Mouse (Mus musculus) cerebellum, postnatal 14 days (tissue): Measurements from ENCODE around the gene Bmp6.

Experiments used
- DNase-seq, 2 experiments: peaks; one replicate each; pipeline ENCODE4 v3.0.0; 2021; ENCODE audit warnings: mixed read lengths in 2 of 2

The Bmp6 gene

DNA sequence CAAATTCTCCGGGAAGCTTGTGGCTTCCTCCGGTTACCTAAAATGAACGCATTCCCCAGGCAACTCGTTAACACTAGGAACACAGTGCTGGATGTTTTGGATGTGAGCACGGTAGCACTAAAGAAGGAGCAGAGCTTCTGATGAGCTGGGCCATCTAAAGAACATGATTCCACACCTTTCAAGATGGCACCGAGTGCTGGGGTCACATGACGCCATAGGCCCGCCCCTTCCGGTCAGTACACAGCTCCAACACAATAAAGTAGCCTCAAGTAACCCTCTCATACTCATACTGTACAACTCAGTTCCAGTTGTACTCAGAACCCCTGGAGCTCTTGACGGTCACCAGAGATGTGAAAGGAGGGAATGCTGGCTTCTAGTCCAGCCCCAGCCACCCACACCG lies 171.7 kb downstream of the Bmp6 start:
- no peak for DNase-seq

DNA sequence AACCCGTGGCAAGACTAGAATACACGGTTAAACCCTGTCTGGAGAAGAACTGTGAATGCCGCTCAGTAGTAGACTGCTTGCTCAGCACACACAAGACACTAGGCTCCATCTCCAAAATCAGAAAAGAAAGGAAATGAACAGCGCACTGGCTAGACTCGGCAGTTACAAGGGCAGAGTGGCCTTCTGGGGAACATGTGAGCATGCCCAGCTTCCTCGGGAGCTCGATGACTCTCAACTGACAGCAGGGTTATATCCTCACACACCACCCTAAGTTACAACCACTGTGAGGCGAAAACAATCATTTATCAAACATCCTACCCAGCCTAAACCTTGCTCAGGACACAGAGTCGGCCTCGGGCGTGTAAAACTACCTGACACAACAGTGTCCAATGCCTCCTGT lies 175.4 kb downstream of the Bmp6 start:
- DNase-seq, result no peak

DNA sequence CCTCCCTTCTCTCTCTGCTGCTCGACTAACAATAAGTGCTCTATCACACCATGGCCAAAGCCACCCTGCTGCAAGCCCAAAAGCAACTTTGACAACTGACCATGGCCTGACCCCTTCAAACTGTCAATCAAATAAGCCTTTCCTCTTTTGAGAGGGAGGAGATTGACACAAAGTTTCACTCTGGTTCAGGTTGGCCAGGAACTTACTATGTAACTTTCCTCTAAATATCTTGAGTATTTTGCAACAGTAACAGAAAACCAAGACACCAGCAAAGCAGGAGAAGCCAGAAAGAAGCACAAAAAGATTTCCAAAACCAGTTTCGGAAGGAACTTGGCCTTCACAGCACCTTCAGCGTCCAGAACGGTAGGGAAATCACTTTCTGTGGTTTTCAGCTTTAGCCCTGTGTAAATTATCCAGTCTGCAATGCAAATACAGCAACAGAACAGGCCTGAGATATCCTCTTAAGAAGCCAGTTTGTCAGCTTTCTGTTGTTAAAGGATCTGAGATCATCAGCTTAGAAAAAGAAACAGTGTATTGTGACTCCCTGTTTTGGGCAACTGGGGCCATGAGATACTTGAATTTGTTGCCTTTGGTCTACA lies 177.2 kb downstream of the Bmp6 start:
- no peak for DNase-seq

DNA sequence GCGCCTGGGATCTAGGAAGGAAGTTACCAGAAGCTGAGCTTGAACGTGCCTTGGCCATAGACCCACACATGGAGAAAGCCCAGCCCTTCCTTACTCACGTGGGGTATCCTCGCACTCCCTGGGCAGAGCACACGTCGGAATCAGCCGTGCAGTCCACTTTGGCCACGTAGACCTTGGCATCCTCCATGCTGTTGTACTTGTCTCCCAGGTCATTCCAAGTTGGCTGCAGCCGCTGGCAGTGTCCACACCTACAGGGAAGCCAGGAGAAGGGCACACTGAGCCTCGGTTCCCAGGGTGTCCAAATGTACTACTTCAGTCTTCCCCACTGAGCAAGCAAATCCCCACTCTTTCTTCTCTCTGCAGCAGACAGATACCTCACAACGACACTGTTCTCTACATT lies 178.3 kb downstream of the Bmp6 start:
- no peak for DNase-seq

DNA sequence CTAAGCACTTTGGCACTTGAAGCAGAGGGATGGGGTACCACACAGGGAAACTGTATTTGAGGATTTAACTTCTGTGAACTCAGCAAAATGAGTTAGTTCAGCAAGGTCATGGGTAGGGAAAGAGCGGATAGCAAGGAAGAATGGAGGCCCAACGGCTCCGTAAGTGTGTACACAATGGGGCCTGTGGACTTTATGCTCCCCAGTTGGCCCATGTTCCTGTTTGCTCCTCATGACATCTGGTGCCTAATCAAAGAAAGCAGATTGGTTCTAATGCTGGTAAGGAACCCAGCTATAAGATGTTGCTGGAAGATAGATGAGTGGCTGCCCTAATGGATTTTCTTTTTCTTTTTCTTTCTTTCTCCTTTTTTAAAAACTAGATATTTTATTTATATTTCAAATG lies 180.4 kb downstream of the Bmp6 start:
- DNase-seq, result no peak

DNA sequence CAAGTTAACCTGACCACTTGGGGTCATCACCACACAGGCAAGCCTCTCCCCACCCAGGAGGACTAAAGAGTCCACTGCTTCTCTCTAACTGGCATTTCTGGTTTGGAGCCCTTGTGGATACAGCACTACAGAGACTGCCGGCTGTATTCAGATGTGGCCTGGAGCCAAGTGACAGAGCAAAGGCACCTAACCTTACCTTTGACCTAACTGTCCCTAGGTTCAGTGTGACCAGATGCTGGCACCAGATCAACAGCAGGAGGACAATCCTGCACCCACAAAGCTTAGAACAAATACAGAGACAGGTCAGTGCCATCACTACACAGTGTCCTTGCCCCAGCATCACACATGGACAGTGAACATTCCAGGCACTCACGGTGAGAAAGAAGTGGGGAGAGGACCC lies 181.2 kb downstream of the Bmp6 start:
- DNase-seq, result no peak

DNA sequence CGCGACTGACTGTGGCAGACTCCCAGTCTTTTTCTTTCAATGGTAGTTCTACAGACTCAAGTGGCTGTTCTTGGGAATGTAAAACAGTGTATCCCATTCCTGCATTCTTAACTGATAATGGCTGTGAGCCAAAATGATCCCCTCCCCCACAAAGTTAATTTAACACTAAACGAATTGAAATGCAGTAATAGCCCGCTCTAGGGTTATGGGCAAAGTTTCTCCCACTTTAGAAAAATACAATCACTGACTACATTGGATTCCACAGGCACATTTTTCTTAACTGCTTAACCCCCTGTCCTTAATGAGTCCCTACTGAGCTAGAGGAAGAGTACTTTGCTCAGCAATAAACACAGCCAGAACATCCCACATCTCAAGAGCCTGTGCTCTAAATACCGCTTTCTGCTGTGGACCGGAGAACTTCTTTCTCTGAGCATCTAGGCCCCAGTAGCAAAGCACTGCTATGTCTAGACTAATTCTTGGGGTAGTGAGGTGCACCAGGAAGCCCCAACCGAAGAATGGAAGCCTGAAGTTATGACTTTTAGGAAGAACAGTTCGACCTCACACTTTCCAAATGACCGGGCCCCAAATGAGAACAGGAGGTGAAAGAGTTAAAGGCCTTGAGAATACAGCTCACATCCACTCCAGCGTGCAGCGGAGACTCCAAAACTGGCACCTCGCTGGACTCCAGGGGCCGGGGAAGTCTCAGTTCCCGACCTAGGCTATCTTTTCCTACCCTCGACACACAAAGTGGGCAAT lies 182.3 kb downstream of the Bmp6 start:
- no peak for DNase-seq

DNA sequence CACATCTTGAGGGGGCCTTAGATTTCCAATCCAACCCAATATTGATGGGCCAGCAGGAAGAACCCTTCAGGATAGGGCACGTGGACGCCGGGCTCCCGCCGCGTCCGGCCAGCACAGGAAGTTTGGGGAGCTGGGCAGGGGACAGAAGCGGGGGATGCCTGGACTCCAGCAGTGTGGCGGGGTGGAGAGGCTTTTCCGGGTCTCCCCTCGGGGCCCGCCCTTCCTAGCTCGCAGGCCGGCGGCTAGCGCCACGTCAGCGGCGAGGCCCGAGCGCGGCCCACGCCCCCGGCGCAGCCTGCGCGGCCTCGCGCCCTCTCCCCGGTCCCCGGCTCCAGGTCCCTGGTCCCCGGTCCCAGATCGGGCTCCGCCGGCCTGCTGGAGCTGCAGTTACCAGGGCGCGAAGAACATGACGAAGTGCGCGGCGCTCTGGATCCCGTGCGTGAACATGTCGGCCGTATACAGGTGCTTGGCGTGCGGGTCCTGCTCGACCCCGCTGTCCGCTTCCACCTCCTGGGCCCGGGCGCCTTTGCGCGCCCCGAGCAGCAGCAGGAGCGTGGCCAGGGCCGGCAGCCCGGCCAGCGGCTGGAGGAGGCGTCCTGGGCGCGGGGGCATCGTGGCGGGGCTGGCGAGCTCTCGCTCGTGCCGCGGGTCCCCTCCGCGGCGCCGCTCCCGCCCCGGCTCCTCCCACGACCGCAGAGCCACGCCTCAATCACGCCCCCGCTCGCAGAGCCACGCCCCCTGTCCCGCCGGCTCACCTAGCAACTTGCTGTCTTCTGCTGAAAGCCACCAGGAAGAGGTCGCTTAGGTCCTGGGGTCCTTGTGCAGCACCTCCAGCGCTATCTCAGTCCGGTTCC lies 183.1 kb downstream of the Bmp6 start:
- peak; percentile 86 to 91 for DNase-seq

DNA sequence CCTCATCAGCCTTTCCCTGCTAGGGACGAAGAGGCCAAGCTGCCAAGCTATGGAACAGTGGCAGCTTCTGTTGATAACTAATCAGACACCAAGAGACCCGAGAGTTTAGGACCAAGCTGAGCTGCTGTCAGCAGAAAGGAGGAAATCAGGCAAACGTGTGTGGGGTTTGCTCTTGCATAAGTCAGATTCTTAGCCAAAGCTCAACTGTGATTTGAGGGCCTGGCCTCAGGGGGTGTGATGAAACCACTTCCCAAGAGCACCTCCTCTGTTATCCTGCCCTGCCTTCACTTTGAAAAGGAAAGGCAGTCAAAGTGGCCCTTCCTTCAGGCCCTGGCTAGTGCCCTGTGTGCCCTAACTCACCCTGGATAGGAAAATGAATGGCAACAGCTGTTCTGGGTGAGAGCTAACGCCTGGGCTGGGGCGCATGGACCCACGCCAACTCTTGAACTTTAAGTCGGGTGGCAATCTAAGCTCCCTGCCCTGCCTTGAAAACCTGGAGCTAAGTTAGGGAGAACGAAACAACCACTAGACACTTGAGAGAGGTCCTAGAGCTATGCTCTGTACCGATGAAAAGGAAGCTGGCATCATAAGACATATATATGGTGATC lies 183.9 kb downstream of the Bmp6 start, which contains the start of gene Txndc5:
Gene Txndc5, minus strand, starts transcription at position 138 of the 608 bp plus-strand sequence.
- peak in 1 of 2 experiments; percentile 17 for DNase-seq

DNA sequence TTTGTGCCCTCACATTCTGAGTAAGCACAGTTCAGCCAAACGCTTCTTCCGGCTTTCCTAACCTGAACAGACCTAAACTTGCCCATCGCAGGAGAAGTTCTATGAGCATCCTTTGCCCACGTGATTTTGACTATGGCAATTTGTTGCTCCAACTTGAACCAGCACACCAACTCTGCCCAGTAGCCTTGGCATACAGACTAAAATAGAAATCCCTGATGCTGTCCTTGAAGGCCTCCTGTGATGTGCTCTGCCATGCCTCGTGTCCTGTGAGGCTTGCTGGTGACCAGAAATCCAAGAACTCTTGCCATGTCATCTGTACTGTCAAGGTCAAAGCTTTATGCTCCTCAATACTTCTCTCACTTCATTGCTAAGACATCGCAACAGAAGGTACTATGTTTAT lies 184.7 kb downstream of the Bmp6 start:
- DNase-seq, result no peak

DNA sequence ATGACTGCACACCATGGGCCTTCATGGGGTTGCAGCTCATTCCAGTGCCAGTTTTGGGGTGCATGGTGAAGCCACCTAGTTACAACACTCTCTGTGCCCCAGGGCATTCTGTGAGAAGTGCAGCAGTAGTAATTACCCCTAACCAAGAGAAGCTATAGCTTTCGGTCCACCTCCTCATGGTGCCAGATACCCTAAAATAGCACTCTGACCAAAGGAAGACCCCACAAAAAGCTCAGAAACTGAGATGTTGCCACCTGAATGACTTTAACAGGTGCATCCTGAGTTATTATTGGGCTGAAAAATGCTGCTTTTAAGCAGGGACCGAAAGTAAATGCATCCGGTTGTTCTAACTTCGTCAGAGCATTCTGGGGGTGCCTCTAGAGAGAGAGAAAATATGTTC lies 186.6 kb downstream of the Bmp6 start:
- DNase-seq, result no peak

DNA sequence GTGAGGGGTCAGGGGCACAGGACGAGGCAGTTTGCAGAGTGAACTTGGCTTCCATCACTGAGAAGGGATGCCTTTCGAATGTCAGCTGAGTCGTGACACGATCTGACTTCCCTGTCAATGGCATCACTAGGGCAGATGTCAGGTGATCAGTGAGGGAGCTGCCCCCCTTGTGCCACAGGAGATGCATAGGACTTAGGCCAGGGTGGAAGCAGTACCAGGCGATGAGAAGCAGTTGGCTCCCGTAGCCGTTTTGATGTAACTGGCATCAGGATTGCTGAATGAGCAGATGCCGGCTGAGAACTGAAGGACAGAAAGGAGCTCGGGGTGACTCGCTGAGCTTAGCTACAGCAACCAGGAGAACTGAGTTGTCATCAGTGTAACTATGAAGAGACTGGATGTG lies 188.6 kb downstream of the Bmp6 start:
- no peak for DNase-seq

DNA sequence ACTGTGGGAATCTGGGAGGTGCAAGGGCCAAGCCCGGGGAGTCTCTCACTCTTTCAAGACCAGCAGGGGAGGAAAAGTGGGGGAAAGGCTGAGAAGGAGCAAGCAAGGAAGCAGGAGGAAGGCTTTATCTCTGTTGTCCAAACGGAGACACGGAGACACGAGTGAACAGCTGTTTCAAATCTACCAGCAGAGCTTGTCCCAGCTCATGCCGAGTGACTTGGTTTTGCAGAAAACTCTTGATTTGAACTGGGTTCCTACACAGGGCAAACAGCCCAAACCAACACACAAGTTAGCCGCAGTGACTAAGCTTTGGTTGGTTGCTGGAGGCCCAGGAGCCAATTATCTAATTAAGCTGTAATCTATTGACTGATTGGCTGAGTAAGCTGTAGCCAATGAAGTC lies 189.1 kb downstream of the Bmp6 start:
- DNase-seq, result no peak

DNA sequence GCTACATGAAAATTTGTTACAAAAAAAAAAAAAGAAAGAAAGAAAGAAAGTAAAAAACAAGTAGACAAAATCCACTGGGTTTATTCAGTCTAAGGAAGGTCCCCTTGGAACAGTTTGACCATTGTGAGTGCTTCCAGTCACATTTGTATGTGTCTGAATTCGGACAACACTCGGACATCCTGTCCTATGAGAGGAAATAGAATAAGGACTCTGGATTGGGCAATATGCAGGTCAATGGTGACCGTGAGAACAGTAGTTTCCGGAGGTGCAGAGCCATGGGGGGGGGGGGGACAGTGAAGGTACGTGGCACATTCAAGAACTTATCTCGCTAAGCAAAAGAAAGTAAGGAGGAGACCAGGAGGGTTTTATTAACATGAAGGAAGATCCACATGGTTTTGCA lies 189.8 kb downstream of the Bmp6 start:
- DNase-seq, result no peak

DNA sequence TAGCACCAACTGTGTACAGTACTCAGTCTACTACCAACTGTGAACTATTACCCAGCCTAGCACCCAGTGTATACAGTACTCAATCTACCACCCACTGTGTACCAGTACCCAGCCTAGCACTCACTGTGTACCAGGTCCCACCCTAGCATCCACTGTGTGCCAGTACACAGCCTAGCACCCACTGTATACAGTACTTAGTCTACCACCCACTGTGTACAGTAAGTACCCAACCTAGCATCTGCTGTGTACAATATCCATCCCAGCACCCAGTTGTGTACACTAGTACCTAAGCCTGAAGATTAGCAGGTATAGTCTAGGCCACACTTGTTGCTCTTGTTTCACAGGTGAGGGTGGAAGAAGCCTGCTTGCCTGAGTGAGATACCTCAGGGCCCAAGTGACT lies 192.6 kb downstream of the Bmp6 start:
- DNase-seq, result no peak

DNA sequence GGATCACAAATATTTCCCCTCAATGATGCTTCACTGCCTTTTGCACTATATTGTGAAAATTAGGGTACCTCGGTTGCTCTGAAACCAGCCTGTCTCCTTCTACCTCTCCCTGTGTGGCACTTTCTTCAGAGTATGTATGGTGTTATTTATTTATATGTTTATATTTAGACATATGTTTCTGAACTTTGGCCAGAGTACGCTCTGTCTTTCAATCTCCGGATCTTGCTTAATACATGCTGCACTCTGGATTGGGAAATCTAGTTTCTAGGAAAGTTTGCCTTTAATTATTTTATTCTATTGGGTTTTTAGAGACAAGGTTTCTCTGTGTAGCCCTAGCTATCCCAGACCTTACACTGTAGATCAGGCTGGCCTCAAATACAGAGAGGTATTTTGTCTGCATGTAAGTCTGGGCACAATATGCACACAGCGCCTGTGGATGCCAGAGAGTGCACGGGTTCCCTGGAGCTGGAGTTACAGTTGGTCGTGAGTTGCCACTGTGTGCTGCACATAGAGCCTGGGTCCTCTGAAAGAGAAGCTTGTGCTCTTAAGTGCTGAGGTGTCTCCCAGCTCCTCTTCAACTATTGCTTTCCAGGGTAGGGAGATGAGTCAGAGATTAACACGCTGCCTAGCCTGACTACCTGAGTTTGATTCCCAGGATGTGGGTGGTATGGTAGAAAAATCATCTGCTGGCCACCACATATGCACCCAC lies 194.4 kb downstream of the Bmp6 start:
- no peak for DNase-seq

DNA sequence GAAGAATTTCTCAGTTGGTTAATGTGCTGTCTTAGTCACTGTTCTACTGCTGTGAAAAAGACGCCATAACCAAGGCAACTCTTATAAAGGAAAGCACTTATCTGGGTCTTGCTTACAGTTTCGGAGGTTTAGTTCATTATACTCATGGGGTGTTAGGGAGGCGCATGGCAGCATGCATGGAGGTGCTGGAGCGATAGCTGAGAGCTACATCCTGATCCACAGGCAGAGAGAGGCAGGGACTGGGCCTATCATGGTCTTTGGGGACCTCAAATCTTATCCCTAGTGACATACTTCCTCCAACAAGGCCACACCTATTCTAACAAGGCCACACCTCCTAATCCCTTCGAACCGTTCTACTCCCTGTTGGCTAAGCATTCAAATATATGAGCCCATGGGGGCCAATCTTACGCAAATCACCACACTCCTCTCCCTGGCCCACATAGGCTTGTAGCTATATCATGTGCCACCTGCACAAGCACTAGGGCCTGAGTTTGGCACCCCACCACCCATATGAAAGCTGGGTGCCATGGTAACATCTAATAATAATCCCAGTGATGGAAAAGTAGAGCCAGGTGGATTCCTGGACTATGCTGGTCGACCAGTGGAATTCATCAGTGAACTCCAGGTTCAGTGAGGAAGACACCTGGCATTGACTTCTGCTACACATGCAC lies 198.7 kb downstream of the Bmp6 start:
- DNase-seq, result no peak

DNA sequence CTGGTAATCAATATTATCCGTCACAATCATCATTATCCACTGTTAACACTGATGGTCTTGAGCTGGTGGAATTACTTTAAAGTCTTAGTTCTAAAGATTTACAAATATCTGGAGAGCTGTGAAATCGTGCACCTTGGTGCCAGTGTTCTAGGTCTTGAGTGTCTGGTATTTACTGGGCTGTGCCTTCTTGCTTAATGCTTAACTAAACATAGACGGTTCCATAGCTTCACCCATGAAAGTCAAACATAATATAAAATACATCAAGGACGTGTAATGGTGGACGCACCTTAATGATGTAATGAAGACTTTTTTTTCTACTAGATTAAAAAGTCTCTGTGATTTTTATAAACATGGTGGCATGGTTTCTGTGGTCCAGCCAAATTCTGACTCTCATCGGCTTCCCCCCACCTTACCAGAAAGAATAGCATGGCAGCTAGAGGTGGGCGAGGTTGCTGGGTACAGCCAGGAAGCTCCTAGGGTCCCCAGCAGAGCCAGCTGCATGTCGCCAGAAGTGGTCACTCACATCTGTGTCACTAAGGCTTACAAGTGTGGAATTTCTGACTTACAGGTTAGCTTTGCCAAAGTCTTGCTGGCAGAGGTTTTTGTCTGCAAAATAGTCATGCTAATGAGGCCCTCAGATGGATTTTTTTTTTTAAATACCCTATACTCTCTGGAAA lies 200.0 kb downstream of the Bmp6 start:
- no peak for DNase-seq

DNA sequence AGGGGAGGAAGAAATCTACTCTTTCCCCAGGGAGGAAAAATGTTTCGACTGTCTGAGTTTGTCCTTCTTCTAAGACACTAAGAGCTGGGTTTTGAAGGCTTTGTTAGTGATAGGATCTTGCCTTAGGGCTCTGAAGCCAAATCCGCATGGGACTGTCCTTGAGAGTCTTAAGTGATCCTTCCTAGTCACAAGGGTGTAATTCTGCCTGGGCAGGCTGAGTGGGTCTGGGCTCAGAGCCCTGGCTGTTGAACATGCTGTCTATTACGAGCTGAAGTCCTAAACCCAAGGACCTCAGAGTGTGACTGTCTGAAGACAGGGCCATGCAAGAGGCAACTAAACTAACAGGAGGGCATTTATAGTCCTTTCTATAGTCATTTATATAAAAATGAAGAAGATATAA lies 200.6 kb downstream of the Bmp6 start:
- DNase-seq, result no peak

DNA sequence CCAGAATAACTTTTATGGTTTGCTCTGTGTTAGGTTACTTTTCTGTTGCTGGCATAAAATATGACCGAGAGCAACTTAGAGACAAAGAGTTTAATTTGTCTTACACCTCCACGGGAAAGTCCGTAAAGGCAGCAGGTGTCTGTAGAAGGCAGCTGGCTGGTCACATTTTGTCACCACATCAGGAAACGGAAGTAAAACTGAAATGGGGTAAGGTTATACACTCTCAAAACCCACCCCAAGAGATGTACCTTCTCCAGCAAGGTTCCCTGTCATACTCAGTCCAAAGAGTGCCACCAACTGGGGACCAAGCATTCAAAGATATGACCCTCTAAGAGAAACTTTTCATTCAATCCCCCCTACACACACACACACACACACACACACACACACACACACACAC lies 201.8 kb downstream of the Bmp6 start:
- no peak for DNase-seq

DNA sequence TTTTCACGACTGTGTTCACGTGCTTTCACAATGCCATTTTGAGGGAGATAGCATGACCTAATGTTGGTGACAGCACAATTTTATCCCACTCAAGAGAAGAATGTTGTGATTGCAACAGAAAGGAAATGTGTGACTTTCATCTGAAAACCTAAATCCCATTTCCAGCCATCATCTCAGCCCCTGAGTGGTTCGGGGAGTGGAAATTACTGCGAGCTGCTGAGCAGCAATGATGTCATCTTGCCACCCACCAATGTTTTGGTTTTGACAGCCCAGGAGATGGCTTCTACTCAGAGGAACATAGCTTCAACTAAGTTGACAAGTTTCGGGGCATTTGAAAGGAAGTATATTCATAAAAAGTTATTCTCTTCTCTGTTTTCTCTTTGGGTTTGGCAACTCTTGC lies 202.8 kb downstream of the Bmp6 start:
- no peak for DNase-seq

DNA sequence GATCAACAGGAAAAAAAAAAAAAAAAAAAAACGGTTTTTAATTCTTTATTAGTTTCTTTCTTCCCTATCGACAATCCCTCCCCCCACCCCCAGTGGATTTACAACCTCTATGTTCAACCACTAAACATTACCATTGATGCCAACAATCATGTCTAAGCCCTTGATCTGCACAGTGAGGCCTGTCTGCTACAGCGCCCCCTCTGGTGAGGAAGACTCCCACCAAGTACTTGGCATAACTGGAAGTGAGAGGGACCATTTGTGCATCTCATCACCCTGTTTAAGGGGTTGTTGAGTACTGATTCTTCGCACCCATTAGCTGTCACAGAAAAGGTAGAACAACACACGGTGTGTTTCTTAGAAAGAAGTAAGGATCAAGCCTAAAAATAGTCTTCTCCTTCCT lies 203.8 kb downstream of the Bmp6 start:
- no peak for DNase-seq
